Mouse (Mus musculus) CD4-positive, CD25-positive, alpha-beta regulatory T cell, adult 2 months (primary cell): ENCODE data around the gene Mcpt1.
"Not testable (repeated sequence)": the region's sequence is repeated elsewhere in the genome, so short reads cannot be mapped to it uniquely, and the experiment has no call there.

Experiments
- DNase-seq: peaks from one replicate; pipeline ENCODE4 v3.0.0-alpha.2; 2012; ENCODE audit warnings: low read depth, low spot score

Mcpt1 gene

DNA sequence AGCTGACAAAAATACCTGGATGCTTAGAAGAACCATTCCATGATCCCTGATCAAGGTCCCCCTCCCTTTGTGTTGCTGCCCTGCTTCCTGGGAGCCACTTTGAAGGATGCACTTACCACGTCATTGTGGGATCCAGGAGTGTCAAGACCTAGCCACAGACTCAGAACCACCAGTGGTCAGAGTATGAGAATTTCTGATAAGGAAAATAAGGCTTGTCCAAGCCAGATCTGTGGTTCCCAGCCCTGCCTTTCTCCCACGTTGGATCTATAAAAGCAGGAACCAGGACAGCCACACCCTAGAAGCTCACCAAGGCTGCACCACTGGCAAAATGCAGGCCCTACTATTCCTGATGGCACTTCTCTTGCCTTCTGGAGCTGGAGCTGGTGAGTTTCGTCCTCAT is at the start of gene Mcpt1:
Gene Mcpt1 (plus strand): TSS at position 301 of the 400 bp plus-strand sequence.
- DNase-seq, result not testable (repeated sequence)

- DNase-seq, result not testable (repeated sequence)
Measured at GRCm38 (mm10) chr14:55987464-55987863, 30.3 kb upstream of the Mcpt1 start.

GRCm38 (mm10) chr14:56013147-56013546 is 4.6 kb upstream of the Mcpt1 start:
- DNase-seq, result no peak

- DNase-seq, result no peak
Measured at GRCm38 (mm10) chr14:56013924-56014323, 3.8 kb upstream of the Mcpt1 start.

GRCm38 (mm10) chr14:56019446-56019845 is 1.7 kb downstream of the Mcpt1 start:
- no peak for DNase-seq

- not testable (repeated sequence) for DNase-seq
Measured at GRCm38 (mm10) chr14:56021305-56021704, 3.5 kb downstream of the Mcpt1 start.

DNA sequence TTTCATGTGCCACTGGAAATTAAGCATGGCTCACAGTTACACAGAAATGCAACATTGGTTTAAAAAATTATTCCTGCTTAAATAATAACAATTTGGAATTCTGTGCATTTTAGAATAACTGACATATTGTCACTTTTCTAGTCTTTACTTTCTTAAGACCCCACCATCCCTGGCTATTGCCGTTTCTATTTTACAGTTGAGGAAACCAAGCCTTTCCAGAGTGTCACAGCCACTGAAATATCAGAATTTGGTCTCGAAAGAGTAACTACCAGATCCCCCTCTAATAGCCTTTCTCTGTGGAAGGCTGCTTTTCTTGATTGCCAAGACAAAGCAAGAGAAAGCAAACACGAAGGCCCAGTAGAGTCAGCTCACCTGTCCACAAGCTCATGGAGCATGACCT is 12.6 kb downstream of the Mcpt1 start, which contains the start of gene Mcpt9:
Gene Mcpt9 (minus strand): TSS at position 101 of the 400 bp plus-strand sequence.
- DNase-seq, result not testable (repeated sequence)

- DNase-seq, result no peak
Measured at GRCm38 (mm10) chr14:56034433-56034832, 16.7 kb downstream of the Mcpt1 start.

- DNase-seq, result not testable (repeated sequence)
Measured at GRCm38 (mm10) chr14:56041792-56042191, 24.0 kb downstream of the Mcpt1 start, which contains the start of gene Mcpt2. Mcpt2 (plus strand) TSS chr14:56042041.

GRCm38 (mm10) chr14:56055408-56055807 is 37.6 kb downstream of the Mcpt1 start:
- no peak for DNase-seq

GRCm38 (mm10) chr14:56057722-56058121 is 40.0 kb downstream of the Mcpt1 start:
- no peak for DNase-seq

- DNase-seq, result not testable (repeated sequence)
Measured at GRCm38 (mm10) chr14:56062213-56062612, 44.4 kb downstream of the Mcpt1 start, which contains the start of gene Mcpt4. Mcpt4 (minus strand) TSS chr14:56062313.
